Mouse (Mus musculus) cerebellum, adult 9-11 months (tissue): Measurements from ENCODE around the gene Scarf1.

ENCODE experiments used
- DNase-seq: peaks from one replicate; pipeline ENCODE4 v3.0.0; 2022

The Scarf1 gene

GRCm38 (mm10) chr11:75512301-75513018 is 880 bp upstream of the Scarf1 start:
- no peak for DNase-seq

- peak; percentile 32 for DNase-seq
These were observed 1.8 kb downstream of the Scarf1 start for GRCm38 (mm10) chr11:75515186-75515585.

DNA sequence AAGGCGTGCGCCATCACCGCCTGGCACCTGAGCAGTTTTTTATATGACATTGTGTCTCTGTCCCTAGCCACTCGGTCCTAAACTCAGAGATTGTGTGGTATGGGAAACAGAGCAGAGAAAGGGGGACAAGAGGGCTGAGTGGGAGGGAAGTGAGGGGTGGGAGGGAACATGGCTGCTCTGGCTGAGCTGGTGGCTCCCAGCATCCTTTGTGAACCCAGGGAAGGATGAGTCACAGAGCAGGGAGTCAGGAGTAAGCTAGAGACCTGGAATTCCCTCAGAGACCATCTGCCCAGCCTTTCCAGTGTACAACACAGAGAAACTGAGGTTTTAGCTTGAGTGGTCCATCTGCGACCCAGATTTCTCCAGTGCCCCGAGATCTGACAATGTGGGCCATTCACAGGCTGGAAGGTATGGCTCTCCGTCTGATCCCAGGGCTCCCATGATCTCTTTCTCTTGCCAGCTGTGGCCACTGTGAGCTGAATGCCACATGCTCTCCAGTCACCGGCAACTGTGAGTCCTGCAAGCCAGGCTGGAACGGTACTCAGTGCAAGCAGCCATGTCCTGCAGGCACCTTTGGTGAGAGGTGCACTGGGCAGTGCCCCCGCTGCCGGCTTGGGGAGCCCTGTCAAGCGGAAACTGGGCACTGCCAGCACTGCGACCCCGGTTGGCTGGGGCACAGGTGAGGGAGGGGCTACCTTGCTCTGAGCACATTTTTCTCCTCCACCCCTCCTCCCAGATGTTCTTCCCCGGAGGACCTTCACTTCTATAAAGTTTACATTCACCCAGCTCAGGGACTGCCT is 6.7 kb downstream of the Scarf1 start:
- peak; percentile 16 for DNase-seq

DNA sequence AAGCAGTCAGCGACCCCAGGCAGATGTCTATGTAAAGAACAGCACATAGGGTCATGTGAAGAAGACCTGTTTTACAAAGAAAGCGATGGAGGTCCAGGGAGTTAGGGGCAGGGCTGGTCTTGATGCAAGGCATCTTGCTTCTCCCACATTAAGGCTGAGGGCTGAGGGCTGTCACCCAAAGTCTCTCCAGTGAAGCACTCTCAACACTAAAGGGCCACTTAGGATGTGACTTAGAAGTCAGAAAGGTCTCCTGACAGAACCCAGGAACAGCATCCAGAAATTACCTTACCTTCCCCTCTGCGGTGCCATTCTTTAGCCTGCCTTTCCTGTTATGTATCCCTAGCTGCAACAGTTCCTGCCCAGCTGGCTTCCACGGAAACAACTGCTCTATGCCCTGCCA is 8.3 kb downstream of the Scarf1 start:
- no peak for DNase-seq

- DNase-seq = no peak
These were observed 9.5 kb downstream of the Scarf1 start for GRCm38 (mm10) chr11:75522793-75523192.

DNA sequence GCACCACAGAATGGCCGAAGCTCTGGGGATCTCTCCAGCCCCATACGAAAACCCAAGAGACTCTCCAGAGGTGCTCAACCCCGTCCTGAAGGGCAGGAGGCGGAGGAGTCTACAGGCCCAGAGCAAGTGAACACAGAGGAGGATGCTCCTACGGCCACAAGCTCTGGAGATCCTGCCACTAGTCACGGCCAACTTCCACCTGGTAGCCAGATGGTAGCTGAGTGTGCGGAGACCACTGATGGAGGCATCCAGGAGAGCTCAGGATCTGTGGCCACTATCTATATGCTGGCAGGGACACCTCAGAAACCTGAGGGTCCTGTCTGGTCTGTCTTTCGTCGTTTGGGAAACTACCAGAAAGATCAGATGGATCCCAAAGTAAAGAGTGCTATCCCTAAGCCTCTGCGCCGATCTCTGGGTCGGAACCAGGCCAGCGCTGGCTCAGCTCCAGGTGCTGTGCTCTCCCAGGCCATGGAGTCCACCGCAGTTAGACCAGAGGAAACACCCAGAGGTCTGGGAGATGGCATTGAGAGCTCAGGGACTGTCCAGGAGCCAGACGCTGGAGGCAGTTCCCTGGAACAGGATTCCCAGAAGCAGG is 12.3 kb downstream of the Scarf1 start:
- DNase-seq = peak; percentile 81

GRCm38 (mm10) chr11:75526943-75527342 is 13.6 kb downstream of the Scarf1 start:
- no peak for DNase-seq

DNA sequence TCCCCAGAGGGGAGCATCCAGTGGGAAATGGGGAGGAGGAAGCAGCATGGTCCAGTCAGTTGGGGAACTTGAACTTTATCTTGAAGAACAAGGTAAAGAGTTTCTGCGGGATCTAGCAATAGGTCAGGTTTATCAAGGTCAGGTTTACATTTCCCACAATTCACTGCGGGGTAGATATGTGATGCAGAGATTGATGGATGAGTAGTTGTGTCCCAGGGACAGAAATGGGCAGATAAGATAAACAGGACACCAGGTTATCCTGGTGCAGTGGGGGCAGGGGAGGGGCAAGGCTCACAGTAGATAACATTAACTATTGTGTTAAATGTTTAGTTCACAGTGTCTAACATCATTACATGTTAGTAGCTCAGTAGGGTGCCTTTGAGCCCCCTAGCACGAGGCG is 16.4 kb downstream of the Scarf1 start:
- no peak for DNase-seq

DNA sequence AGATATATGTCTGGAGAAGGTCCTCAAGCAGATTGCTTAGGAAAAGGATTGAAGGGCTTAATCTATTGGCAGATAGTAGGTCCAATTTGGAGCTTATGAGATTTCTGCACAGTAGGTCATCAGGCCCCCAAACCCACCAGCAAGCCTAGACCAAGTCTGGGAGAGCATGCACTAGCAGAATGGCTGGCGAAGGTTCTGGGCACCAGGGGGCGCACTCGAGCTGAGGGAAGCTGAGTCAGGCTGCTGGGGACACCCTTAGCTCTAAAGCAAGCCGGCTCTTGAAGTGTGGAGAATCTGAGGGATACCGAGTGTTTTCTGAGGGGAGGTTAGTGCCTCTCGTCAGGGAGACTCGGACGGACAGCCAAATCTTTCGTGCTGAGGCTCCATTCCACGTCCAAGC is 17.0 kb downstream of the Scarf1 start:
- peak; percentile 94 for DNase-seq

DNA sequence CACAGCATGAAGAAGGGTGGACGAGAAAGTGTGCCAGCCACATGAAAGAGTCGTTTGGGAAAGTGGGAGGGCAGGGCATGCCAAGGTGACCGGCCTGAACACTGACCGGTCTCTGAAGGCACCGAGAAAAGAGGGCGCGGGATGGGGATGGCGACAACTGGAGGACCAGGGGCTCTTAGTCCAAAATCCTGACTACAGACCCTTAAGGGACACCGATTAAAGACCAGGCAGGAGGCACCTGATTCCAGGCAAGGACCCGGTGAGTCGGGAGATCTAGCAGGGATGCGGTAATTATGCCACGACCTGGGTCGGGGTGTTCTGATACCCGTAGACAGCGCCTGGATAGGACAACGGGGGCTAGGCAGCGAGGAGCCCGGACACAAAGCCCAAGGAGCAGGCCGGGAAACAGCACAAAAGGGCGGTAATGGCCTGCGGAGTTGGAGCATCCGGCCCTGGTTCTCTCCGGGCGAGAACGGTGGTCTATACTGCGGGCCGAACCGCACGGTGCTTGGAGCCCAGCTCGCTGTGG is 17.6 kb downstream of the Scarf1 start:
- DNase-seq = no peak

DNA sequence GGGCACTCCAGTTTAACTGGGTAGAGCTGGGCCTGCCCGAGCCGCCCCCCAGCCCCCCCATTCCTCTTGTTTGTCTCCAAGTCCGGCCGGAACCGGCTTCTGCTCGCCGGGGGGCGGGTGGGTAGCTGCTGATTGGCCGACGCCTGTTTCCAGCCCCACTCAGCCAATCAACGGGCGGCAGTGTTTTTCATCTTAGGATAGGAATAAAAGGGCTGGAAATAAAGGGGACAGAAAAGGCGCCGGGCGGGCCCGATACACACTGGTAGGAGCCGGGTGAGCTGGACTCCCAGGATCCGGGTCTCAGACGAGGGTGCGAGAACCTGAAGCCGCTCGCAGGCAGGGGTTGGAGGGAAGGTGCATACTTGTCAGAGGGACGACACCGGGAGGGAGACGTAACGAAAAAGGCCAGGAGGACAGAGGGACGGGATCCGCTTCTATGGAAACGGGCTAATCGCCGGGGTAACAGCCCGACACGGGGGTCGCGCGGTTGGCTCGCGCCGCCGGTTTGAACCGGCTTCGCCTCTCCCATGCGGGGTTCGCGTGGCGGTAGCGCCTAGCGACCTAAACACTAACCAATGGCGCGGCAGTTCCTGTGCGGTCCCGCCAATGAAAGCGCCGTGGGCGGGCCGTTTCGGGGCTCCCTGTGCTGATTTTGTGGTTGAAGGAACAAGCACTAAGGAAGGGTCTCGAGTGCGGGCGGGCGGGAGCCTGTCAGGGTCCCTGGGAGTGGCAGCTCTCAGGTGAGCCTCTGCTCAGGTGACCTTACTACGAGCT is 18.3 kb downstream of the Scarf1 start, which contains the start of gene Slc43a2:
Gene Slc43a2, plus strand, starts transcription at position 226 of the 774 bp plus-strand sequence.
- peak; percentile 98 for DNase-seq

DNA sequence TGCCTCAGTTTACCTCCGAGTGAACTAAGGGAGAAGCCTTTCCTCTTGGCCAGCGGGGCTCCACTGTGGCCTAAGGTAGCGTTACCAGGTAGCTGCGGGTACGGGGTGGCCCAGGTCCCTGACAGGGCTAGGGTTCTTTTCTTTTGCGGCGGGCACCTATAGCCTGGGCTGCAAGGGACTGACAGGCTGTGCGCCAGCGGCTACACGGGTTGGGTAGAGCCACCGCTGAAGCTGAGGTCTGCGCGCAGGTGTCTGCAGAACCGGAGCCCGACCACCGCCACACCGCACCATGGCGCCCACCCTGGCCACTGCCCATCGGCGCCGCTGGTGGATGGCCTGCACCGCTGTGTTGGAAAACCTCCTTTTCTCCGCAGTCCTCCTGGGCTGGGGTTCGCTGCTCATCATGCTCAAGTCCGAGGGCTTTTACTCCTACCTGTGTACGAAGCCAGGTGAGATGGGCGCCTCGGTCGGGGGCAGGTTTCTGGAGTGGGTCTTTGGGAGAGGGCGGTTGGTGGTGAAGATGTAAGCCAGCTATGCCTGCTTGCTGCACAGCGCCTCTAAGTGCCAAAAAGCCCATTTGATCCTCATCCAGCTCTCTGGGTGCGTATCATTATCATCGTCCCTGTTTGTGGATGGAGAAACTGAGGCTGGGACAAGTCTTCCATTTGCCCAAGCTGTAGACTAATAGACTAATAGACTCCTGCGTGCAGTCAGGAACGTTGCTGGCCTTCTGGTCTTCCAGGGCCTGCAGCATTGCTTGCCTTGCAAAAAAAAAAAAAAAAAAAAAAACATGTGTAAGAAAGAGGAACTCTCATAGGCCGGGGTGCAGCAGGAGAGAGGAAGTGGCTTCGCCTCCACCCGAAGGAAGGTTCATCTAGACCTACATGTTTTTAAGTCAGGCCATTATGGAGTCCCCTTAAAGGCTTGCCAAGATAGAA is 19.3 kb downstream of the Scarf1 start:
- peak; percentile 78 for DNase-seq

- peak; percentile 65 for DNase-seq
These were observed 20.1 kb downstream of the Scarf1 start for GRCm38 (mm10) chr11:75533314-75534015.

- peak; percentile 62 for DNase-seq
These were observed 21.1 kb downstream of the Scarf1 start for GRCm38 (mm10) chr11:75534286-75535033.

GRCm38 (mm10) chr11:75535106-75535795 is 21.9 kb downstream of the Scarf1 start:
- peak; percentile 66 for DNase-seq

DNA sequence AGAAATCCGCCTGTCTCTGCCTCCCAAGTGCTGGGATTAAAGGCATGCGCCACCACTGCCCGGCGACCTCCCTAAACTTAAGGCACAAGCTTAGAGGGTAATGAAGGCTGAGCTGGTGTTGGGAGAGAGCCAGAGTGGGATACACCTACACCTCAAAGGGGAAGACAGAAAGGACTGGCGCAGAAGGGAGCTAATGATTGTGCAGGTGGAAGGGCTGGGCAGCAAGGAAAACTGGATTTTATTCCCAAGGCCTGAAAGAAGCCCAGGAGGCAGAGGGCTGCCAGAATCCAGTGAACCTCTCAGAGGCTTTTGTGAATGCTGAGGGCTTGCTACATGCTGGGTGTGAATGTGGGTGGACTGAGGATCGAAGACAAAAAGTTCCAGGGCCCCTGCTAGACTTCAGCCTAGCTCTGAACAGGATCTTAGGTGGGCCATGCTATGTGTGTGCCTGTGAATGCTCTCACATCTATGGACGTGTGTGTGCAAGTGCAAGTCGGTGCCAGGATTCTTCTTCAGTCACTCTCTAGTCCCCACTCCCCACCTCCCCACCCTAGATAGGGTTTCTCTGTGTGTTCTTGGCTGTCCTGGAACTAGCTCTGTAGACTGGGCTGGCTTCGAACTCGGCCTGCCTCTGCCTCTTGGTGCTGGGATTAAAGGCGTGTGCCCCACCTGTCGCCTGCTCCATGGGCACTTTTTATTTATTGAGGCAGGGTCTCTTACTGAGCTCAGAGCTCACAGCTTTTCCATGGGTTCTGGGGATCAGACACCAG is 23.1 kb downstream of the Scarf1 start:
- DNase-seq = peak; percentile 62

DNA sequence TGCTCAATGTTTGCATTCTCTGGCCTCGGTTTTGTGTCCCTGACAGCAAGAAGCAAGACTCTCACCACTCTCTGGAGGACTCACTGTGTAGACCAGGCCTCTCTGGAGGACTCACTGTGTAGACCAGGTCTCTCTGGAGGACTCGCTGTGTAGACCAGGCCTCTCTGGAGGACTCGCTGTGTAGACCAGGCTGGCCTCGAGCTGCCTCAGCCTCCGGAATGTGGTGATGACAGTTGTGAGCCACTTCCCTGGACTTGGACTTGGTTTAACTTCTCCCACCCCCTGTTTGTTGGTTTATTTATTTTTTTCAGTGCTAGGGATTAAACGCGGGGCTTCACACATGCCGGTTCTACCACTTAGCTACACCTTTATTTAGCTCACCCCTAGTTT is 23.7 kb downstream of the Scarf1 start:
- DNase-seq = no peak

GRCm38 (mm10) chr11:75537491-75538183 is 24.3 kb downstream of the Scarf1 start:
- DNase-seq = peak; percentile 83
